Mouse (Mus musculus): ENCODE measurements around the gene Cdrt4.

GRCm38 (mm10) chr11:63023461-63023860 is 72.5 kb downstream of the Cdrt4 start:
- no peak for TF ChIP-seq CTCF (IDR thresholded peaks at IDR 0.05; ENCODE audit: insufficient read depth, low read depth, low read length)
- no peak for TF ChIP-seq POLR2A (IDR thresholded peaks at IDR 0.05; ENCODE audit: insufficient read depth, low read depth, low read length)
